Mouse (Mus musculus) kidney, adult 9 months (tissue): ENCODE measurements at regions not wholly inside any gene's neighbourhood (a gene's known extent, or its start where the extent isn't known, plus 50 kb on each side); places are given as distances from the start of the nearest gene placed in this dataset.

ENCODE experiments used
- DNase-seq: peaks from one replicate; pipeline ENCODE4 v3.0.0; 2022

DNA sequence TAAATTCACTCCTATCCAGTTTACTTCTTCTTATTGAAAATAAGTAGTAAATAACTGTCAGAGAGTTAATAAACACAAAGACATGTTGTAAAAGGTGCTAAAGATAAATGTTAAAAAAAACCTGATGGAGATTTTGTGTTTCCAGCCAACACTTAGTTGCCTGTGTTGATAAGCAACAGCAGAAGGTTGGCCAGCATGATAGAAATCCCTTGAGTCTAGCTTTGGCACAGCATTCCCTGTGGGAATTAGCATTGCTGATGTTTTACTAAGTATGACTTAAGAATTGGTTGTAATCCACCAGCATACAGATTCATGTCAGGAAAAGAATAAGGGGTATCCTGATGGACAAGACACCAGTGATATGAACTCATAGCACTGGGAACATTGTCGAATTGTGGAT lies 594.3 kb downstream of the Plod2 start:
- no peak for DNase-seq

DNA sequence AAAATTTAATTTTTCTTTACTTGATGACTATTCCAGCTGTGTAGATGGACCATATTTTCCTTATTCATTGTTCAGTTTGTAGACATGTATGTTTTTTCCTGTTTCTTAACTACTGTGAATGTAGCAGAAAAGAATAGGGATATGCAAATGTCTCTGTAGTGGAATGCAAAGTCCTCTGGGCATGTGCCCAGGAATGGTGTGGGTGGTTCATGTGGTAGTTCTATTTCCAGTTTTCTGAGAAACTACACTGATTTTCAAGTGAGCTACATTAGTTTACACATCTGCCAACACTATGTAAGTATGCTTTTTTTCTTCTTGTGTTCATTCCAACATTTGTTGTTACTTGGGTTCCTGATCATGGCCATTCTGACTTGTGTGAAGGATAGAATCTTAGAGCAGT lies 628.0 kb downstream of the Plod2 start:
- no peak for DNase-seq

DNA sequence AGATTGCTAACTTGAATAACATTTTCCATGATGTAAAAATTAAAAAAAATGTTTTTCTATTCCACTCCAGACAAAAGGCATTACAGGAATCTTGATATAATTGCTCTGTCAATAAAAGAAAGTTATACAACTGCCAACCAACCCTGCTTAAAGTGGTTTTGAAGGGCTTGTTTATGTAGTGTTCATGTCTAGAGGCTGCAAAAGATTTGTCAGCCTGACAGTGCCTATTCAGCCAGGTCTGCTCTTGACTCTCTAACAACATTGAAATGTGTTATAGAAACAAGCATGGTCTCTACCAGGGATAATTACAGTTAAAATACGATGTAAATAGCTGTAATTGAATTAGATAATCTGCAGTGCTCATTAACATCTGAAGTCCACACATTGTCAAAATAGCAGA lies 644.6 kb downstream of the Plod2 start:
- DNase-seq, result no peak

DNA sequence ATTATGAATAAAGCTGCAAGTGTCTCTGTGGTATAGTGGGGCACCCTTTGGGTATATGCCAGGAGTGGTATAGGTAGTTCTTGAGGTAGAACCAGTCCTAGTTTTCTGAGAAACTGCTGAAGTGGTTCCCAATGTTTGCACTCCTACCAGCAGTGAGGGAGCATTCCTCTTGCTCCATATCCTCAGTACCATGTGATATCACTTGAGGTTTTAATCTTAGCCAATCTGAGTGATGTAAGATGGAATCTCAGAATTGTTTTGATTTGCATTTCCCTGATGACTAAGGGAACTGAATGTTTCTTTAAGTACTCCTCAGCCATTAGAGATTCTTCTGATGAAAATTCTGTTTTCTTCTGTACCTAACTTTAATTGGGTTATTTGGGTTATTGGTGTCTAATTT lies 690.5 kb downstream of the Plod2 start:
- DNase-seq, result no peak

DNA sequence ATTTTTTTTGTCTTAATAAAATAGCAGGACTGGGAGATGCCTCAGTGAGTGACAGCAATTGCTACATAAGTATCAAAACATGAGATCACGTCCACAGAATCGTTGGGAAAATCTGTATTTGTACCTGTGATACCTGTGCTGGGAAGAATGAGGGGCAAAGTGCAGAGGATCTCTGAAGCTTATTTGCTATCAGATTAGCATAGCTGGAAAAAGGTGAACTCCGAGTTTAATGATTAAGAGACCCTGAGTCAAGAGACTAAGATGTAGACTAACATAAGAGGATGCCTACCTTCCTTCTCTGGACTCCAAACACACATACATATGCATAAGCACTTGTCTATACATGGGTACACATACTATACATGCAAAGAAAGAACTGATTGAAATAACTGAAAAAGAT lies 710.1 kb downstream of the Plod2 start:
- DNase-seq, result no peak

DNA sequence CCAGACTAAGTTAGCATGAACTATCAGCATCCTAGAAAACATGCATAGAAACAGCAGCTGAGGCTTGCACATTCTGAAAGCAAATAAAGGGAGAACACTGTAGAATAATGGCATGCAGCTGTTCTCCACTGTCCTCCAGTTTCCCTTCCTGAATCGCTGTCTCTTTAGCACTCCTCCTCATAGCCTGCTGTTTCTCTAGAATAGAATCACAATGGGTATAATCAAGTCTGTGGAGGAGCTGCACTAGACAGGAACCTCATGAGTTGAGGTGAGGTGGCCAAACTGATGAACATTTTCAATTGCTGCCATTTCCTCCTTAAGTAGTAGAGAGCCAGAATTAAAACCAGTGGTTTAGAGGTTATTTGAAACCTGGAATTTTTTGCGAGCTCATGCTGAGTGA lies 755.3 kb downstream of the Plod2 start:
- no peak for DNase-seq

DNA sequence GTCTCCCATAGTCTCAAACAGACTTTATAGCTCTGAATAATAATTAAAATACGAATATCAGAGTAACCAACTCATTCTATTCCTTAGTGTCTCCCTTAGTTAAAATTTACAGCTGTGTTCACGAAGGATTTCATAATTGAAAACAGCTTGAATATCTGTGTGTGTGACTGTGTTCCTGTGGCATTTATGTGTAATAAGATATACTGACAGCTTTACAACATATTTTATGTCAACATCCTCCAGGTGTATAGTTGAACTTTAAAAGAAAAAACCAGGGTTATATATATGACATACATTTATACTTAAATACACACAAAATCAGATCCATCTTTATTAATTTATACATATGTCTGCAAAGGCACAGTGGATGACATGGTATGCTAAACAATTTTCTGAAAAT lies 764.7 kb downstream of the Plod2 start:
- DNase-seq, result no peak

DNA sequence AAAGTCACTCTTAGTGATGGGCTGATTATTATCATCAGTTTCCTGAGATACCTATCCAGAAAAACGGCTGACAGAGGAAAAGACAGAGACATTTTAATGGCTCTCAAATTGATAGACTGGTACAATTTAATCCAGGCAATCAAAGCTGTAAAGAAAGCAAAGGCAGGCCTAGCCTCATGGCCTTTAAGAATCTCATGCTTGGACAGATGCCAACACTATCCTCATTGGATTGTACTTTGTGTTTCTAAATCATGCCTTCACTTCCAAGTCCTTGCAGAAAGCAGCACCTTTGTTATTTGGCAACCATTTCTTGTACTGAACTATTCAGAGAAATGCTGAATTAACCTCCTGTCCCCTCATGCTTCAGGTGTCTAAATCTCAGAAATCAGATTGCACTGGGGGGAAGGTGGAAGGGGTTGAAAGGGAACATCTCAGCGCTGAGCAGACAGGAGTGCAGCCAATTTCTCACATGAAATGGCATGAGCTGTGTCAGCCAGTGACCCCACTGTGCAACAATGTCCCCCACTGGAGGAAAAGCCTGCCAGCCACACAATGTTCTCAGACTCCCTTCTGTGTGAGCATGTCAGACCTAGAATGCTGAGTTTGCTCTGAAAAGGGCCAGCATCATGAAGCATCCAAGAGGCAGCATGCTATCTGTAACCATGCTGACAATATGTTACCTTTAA lies 787.1 kb downstream of the Plod2 start:
- no peak for DNase-seq
